Mouse (Mus musculus) naive thymus-derived CD4-positive, alpha-beta T cell, adult 2 months (primary cell): ENCODE data around the gene Bard1.

Experiments
- DNase-seq: peaks from one replicate; pipeline ENCODE4 v3.0.0-alpha.2; 2011; ENCODE audit warnings: low read depth

Gene Bard1

DNA sequence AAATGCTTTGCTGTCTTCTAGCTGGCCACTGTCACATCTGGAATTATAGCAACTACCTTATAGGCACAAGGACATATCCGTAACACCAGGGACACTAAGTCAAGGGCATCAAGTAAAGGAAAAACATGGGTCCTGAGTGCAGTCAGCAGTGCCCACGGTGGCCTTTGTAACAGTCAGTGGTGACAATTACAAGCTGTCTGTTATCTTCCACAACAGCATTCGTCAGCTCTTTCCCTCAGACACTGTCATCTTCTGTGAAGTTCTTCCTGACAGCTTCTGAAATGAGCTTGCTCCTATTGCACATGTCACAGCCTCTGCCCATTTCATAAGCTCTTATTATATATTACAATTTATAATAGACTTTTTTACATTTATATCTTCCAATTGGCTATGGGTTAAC lies 50.7 kb downstream of the Bard1 start:
- DNase-seq = no peak

DNA sequence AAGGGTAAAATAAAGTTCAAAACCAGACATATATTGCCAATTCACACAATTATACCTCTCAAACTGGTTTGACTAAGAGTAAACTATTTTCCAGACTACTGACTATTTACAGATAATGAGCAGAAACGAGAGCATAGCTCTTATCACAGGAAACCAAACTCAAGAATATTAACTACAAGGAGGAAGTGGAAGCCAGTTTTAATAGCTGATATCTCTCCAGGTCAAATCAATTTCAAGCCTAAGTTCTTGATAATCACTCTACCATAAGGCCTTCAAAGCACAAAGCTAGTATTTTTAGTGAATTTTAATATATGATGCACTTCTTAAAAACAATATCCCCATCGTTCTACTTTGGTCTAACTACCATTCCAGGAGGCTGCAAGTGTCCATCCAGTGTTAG lies 57.8 kb downstream of the Bard1 start:
- no peak for DNase-seq

DNA sequence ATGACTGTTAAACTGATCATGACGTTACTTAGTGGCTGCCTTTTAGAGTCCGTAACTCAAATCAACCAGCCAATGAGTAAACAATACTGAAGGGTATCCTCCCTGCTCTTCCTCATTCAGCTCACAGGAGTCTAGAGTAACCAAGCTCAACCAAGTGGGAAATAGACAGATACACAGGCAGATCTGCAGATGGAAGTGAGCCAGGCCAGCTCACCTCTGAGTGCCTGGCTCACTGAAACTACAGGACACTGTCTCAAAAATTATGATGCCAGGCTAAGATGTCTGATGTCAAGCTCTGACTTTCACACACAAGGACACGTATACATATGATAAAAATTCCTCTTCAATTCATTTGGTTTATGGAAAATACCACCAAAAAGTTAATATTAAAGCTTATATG lies 59.0 kb downstream of the Bard1 start:
- DNase-seq = no peak

DNA sequence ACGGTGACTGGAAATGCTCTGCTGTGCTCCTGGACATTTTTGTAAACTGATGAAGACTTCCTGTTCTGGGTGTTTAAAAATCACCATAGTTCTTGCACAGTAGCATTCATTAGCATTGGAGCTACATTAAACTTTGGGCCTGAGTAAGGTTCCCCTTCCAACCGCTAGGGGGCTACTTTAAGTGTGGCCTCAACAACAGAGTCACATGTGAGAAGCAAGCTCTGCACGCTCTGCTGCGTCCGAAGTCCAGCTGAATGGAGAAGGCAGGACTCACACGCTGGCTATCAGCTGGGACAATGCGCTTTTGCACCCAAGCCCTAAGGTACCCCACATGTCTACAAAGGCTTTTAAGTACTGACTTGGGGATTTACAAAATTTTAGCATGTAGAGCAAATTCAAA lies 65.9 kb downstream of the Bard1 start:
- DNase-seq = peak; percentile 30

DNA sequence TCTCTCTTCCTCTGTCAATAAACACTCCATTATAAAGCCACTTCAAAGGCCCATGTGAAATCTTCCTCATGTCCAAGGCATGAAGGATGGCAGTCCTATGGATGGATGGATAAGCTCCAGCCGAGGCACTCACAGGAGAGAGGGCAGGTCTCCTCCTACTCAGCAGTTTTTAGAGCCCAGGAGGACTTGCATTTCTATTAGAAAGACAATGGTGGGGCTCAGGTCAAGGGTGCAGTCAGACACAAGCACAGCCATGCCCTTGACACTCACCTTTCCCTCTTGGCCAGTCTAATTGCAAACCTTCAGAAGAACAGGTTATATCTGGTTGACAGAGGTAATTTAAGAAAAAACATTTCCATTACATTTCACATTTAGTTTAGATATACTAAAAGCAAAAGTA lies 67.4 kb downstream of the Bard1 start:
- DNase-seq = no peak

DNA sequence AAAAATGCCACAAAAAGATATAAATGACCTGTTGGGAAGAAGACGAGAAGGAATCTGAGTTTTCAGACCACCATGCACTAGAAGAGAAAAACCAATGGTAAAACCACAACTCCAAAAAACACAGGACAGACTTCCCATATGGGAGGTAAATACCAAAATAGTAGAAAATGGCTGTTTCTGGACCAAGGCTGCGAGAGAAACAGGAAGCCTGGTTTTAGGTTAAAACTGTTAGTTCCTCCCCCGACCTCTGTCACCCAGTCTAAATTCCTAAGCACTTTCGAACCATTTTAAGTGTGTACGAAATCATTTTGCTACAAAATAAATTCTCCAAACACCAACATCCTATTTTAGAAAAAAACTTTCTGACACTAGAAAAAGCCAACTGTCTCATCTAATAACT lies 80.2 kb downstream of the Bard1 start:
- no peak for DNase-seq

DNA sequence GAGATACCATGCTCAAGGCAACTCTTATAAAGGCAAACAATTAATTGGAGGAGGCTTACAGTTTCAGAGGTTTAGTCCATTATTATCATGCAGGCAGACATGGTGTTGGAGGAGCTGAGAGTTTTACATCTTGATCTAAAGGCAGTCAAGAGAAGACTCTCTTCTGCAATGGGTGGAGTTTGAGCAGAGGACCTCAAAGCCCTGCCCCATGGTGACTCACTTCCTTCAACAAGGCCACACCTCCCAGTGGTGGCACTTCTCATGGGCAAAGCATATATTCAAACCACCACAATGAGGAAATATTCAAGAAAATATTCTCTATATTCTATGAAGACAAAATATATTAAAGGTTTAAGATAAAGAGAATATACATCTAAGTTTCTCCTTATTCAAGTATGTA lies 88.6 kb downstream of the Bard1 start:
- DNase-seq = no peak

DNA sequence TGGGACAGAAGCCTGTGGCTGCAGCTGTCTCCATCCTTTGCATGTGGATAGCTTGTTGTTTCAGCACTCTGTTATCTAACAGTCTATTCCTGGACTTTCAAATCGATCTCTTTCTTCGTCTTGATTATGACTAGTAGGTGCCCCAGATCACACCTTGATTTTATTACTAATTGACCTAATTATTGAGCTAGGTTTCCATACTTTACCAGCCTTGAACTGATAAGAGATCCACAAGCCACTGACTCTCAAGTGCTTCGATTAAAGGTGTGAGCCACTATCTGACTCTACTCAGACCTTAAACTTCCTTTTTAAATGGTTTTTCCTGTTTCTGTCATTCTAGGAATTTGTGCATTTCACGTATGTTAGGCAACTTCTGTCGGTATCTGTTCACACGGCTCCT lies 96.9 kb downstream of the Bard1 start:
- no peak for DNase-seq

DNA sequence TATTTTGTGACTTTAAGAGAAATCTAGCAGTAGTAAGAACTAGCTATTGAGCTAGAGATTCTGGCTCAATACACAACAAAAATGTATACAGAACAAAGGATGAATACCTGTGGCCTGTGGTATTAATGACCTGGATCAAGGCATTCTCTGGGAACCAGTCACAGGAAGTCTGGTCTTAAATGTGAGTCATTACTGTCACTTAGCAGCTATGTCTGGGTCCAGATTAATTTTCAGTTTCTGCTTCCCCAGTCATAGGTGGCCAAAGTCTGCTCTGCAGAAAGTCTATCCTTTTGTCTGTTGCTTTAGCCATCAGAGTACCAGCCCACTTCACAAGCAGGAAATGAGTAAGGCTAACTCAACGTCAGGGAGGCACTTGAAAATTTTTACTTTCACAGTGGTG lies 98.8 kb downstream of the Bard1 start:
- no peak for DNase-seq

DNA sequence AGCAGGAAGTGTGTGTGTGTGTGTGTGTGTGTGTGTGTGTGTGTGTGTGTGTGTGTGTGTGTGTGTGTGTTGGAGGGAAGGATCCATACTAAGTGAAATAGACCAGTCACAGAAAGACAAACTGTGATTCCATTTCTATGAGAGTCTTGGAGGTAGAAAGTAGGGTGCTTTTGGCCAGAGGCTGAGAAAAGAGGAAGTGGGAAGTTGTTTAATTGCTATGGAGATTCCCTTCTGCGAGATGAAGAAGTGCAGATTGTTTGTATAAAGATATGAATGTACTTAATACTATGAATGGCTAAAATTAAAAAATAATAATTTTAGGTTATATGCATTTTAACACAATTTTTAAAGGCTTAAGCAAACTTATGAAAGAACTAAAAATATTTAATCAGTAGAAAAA lies 99.2 kb downstream of the Bard1 start:
- DNase-seq = no peak

DNA sequence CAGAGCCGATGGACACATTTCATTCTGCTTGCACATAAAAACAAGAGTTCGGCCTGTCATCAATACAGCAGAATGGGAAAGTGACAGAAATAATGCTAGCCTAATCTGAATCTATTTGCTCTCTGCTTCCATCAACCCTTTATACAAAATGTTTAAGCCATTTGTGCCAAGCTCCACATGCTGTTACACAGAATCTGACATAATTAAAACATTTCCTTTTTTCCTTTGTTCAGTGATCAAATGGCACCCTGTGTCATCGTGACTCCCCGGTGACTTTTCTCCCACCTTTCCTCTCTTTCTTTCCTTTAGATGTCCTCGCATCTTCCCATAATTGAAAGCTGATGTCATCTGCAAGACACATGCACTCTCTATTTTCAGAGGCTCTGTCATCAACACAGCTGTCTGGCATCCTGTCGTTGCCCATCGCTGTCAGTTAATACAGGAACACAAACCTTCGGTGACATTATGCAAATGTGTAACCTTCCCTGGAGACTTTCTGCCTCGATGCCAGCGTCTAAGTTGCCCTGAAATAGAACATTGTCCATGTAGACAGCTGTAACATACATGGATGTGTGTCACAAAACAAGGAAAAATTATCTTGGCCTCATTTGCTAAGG lies 105.5 kb downstream of the Bard1 start:
- no peak for DNase-seq

DNA sequence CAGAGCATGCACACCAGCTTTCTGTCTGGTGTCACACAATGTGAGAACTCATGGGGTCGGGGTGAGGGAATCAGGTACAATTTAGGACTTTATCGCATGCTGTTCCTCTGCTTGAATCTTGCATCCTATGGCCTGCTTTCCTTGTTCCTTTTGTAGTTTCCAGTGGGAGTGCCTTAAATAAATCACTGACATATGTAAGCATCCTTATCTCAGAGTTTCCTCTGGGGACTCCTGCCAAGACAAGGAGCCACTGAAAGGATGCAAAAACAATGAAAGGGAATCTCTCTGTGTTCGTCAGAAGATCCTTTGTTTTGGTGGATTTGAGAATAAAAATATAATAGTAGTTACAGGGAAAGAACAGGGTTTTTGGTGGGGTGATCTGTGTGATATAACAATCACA lies 106.2 kb downstream of the Bard1 start:
- DNase-seq = no peak
